In genomic region chr19:49985826-49986225, GRCm38 (mm10) we compare ENCODE assay signal across 22 mouse cellular contexts.
"Had no signal": no experiment of that assay in that cellular context is flagged by ENCODE, and none has a peak within 500 bp of the region (broad histone marks: within the 10 kb centered on the region; RNA-seq: fewer than 3 reads in every experiment).

No protein-coding gene starts in this region.

- DNase-seq: kidney, adult 2 months; kidney, postnatal 25 days; layer of hippocampus, adult 9-11 months; liver, postnatal 0 days; lung, embryonic 14.5 days; retina, postnatal 1 day; right cerebral cortex, postnatal 25 days; spleen, adult 18-20 months; thymus, postnatal 25 days had no signal

- H3K36me3 ChIP-seq: limb, embryonic 12.5 days; limb, embryonic 15.5 days; midbrain, embryonic 13.5 days; neural tube, embryonic 13.5 days; stomach, embryonic 15.5 days had no signal

- H3K4me2 ChIP-seq: limb, embryonic 12.5 days; limb, embryonic 15.5 days; liver, embryonic 11.5 days; lung, embryonic 14.5 days; midbrain, embryonic 13.5 days; neural tube, embryonic 13.5 days; stomach, embryonic 15.5 days had no signal

- H3K27ac ChIP-seq: kidney, postnatal 0 days; layer of hippocampus, adult 2 months; left cerebral cortex, adult 2 months; limb, embryonic 12.5 days; limb, embryonic 15.5 days; liver, embryonic 14.5 days; macrophage; midbrain, embryonic 13.5 days; neural tube, embryonic 13.5 days; stomach, embryonic 15.5 days had no signal

- H3K4me3 ChIP-seq: layer of hippocampus, adult 2 months; left cerebral cortex, adult 2 months; limb, embryonic 12.5 days; limb, embryonic 15.5 days; midbrain, embryonic 13.5 days; myocyte; neural tube, embryonic 13.5 days; stomach, embryonic 15.5 days had no signal

- H3K27me3 ChIP-seq: limb, embryonic 12.5 days; limb, embryonic 15.5 days; midbrain, embryonic 13.5 days; neural tube, embryonic 13.5 days; stomach, embryonic 15.5 days had no signal

- H3K9me3 ChIP-seq: limb, embryonic 15.5 days; midbrain, embryonic 13.5 days; neural tube, embryonic 13.5 days; stomach, embryonic 15.5 days had no signal

- ATAC-seq: liver, postnatal 0 days; lung, postnatal 0 days; midbrain, embryonic 13.5 days had no signal

- H3K9ac ChIP-seq: limb, embryonic 12.5 days; limb, embryonic 15.5 days; liver, embryonic 14.5 days; liver, postnatal 0 days; lung, embryonic 14.5 days; midbrain, embryonic 13.5 days; neural tube, embryonic 13.5 days; stomach, embryonic 15.5 days had no signal

- H3K4me1 ChIP-seq: limb, embryonic 12.5 days; limb, embryonic 15.5 days; midbrain, embryonic 13.5 days; neural tube, embryonic 13.5 days; stomach, embryonic 15.5 days had no signal
